8 mouse cellular contexts compared by ENCODE assay signal in the genomic region with DNA sequence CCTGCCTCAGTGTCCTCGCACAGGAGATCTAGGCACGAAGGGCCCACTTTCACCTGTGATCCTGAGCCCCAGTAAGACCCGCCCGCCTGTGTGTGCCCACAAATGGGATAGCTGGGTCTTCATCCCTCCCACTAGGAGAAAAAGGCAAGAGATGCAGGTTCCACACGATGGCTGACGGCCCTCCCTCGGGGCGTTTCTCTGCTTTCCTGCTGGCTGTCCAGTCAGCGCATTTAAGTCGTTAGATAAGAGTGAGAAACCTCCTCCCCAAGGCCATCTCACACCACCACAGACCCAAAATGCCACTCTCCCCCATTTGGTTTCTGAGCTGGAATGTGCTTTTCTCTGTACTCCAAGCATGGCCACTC. TPM values are rescaled to one million over a fixed set of nuclear protein-coding genes. Genes with fewer than 3 reads are reported as not detected.
DNase-seq lines count a peak whose midpoint lies in the region; ATAC-seq and TF ChIP-seq lines count a peak whose summit lies in the region.

No protein-coding gene starts in this region.

- DNase-seq in frontal cortex, postnatal 25 days (ENCODE audit: low spot score in 2 of 2): no peak
- DNase-seq in 416B (ENCODE audit: low read depth): peak; percentile 91
- DNase-seq in forebrain, embryonic 14.5 days (ENCODE audit: low spot score): no peak
- no peak for DNase-seq in liver, postnatal 0 days
- no peak for DNase-seq in left cerebral cortex, postnatal 14 days (ENCODE audit: low spot score in 2 of 2)
- no peak for DNase-seq in kidney, postnatal 25 days
- DNase-seq in adrenal gland, adult 18-20 months (ENCODE audit: low spot score in 2 of 2): no peak

- no peaks in the 10 kb centered on the region for H3K36me3 ChIP-seq in forebrain, embryonic 14.5 days (ENCODE audit: control insufficient read depth, insufficient read depth, low read length)
- H3K36me3 ChIP-seq in liver, postnatal 0 days (replicated peaks; ENCODE audit: insufficient read depth, low read length): no peaks in the 10 kb centered on the region

- intact Hi-C loops in left cerebral cortex, postnatal 14 days (cut with DNase I): loop anchor here (5.0 kb wide), 1 partner anchor 120 kb away; no protein-coding TSS in a partner anchor

- H3K4me2 ChIP-seq in forebrain, embryonic 14.5 days (ENCODE audit: low read length): peak overlapping the region; percentile 50
- H3K4me2 ChIP-seq in liver, postnatal 0 days (ENCODE audit: low read depth, low read length): peak overlapping the region; percentile 75

- WGBS in forebrain, embryonic 14.5 days: 7% methylated on average over 10 of the region's 10 CpGs
- 18% methylated on average over 10 of the region's 10 CpGs for WGBS in liver, postnatal 0 days (ENCODE audit: insufficient replicate concordance)

- peak overlapping the region; percentile 61; the same call in 1 of the 2 replicates for H3K9ac ChIP-seq in forebrain, embryonic 14.5 days (ENCODE audit: low read length)
- H3K9ac ChIP-seq in liver, postnatal 0 days (replicated peaks): peak overlapping the region; percentile 60

- no peak for TF ChIP-seq EP300 in liver, postnatal 0 days (IDR thresholded peaks at IDR 0.05; ENCODE audit: low read depth)

- no peak for TF ChIP-seq CTCF in liver, postnatal 0 days (IDR thresholded peaks at IDR 0.05; ENCODE audit: low read depth)

- peaks cover 29% of the 10 kb centered on the region for H3K4me1 ChIP-seq in forebrain, embryonic 14.5 days (ENCODE audit: control insufficient read depth, insufficient read depth, low read length)
- peaks cover 37% of the 10 kb centered on the region for H3K4me1 ChIP-seq in liver, postnatal 0 days (ENCODE audit: insufficient read depth)

- ATAC-seq in frontal cortex, adult (ENCODE audit: low TSS enrichment): peak; percentile 1; the same call in 1 of the 2 replicates
- ATAC-seq in forebrain, embryonic 14.5 days: no peak
- ATAC-seq in liver, postnatal 0 days: peak; percentile 65

- no peaks in the 10 kb centered on the region for H3K27me3 ChIP-seq in forebrain, embryonic 14.5 days (replicated peaks; ENCODE audit: control insufficient read depth, insufficient read depth, low read length)
- H3K27me3 ChIP-seq in liver, postnatal 0 days (ENCODE audit: insufficient read depth, low read length): 0 out of 2 replicates have a peak, but pooled peaks cover 14% of the 10 kb centered on the region

- H3K4me3 ChIP-seq in forebrain, embryonic 14.5 days (ENCODE audit: low read depth, low read length): no peak overlapping the region
- H3K4me3 ChIP-seq in liver, postnatal 0 days (ENCODE audit: low read depth, low read length): peak overlapping the region; percentile 32

- H3K27ac ChIP-seq in forebrain, embryonic 14.5 days (ENCODE audit: low read depth, low read length): peak overlapping the region; percentile 99
- H3K27ac ChIP-seq in liver, postnatal 0 days (ENCODE audit: low read depth): peak overlapping the region; percentile 77

- no peaks in the 10 kb centered on the region for H3K9me3 ChIP-seq in forebrain, embryonic 14.5 days (replicated peaks; ENCODE audit: control insufficient read depth, low read length)
- H3K9me3 ChIP-seq in liver, postnatal 0 days (ENCODE audit: low read length): no peaks in the 10 kb centered on the region

RNA-seq across cellular contexts. Expression of gene Ccdc9b, which starts 0.3 kb away (rescaled TPM):
- 1.0 and 1.2 TPM in 2 replicates for polyA plus RNA-seq in forebrain, embryonic 14.5 days (2014; fragmentation: Nextera tagmentation; extraction: Ambion mirVana)
- polyA plus RNA-seq in liver, postnatal 0 days (2015; fragmentation: Nextera tagmentation; extraction: Ambion mirVana): 0.36 and 0.52 TPM in 2 replicates
- total RNA-seq in left cerebral cortex, postnatal 14 days (2021): 1 to 10 TPM; 3.1 to 3.3 TPM
- total RNA-seq in adrenal gland, adult 18-20 months (2021): 1 to 10 TPM; 2.8 to 5.1 TPM

RNA-seq across cellular contexts. Expression of gene Phgr1, which starts 9.8 kb away (rescaled TPM):
- polyA plus RNA-seq in forebrain, embryonic 14.5 days (2014; fragmentation: Nextera tagmentation; extraction: Ambion mirVana): not detected in 2 replicates
- polyA plus RNA-seq in liver, postnatal 0 days (2015; fragmentation: Nextera tagmentation; extraction: Ambion mirVana): not detected in 2 replicates
- total RNA-seq in left cerebral cortex, postnatal 14 days (2021): not detected
- not detected for total RNA-seq in adrenal gland, adult 18-20 months (2021)

RNA-seq across cellular contexts. Expression of gene Disp2, which starts 16.8 kb away (rescaled TPM):
- 18.0 and 24.5 TPM in 2 replicates for polyA plus RNA-seq in forebrain, embryonic 14.5 days (2014; fragmentation: Nextera tagmentation; extraction: Ambion mirVana)
- polyA plus RNA-seq in liver, postnatal 0 days (2015; fragmentation: Nextera tagmentation; extraction: Ambion mirVana): 0.06 and 0.14 TPM in 2 replicates
- 100 to 1,000 TPM; 196 to 205 TPM for total RNA-seq in left cerebral cortex, postnatal 14 days (2021)
- total RNA-seq in adrenal gland, adult 18-20 months (2021): 10 to 100 TPM; 32.1 to 32.7 TPM

RNA-seq across cellular contexts. Expression of gene Inafm2, which starts 17.2 kb away (rescaled TPM):
- polyA plus RNA-seq in forebrain, embryonic 14.5 days (2014; fragmentation: Nextera tagmentation; extraction: Ambion mirVana): 32.1 and 33.7 TPM in 2 replicates
- polyA plus RNA-seq in liver, postnatal 0 days (2015; fragmentation: Nextera tagmentation; extraction: Ambion mirVana): 14.0 and 14.7 TPM in 2 replicates
- 10 to 100 TPM; 30.8 to 33.4 TPM for total RNA-seq in left cerebral cortex, postnatal 14 days (2021)
- total RNA-seq in adrenal gland, adult 18-20 months (2021): 10 to 100 TPM; 35.2 to 40.1 TPM

RNA-seq across cellular contexts. Expression of gene Plcb2, which starts 34.5 kb away (rescaled TPM):
- polyA plus RNA-seq in forebrain, embryonic 14.5 days (2014; fragmentation: Nextera tagmentation; extraction: Ambion mirVana): 0.48 and 0.57 TPM in 2 replicates
- 1.7 and 1.9 TPM in 2 replicates for polyA plus RNA-seq in liver, postnatal 0 days (2015; fragmentation: Nextera tagmentation; extraction: Ambion mirVana)
- total RNA-seq in left cerebral cortex, postnatal 14 days (2021): 1 to 10 TPM; 2.4 to 2.8 TPM
- 1 to 10 TPM; 2.5 to 2.8 TPM for total RNA-seq in adrenal gland, adult 18-20 months (2021)

Comparison
In these comparisons a context has a peak if more than half of its experiments do, and no peak if none do; other contexts are left out.
1. RNA of gene Disp2, which starts 16.8 kb away (total RNA-seq): 196 to 205 TPM in left cerebral cortex, postnatal 14 days; 32.1 to 32.7 TPM in adrenal gland, adult 18-20 months; every median in the first group is over 4 times any median in the second.